10 mouse cellular contexts compared by ENCODE assay signal in genomic region chr1:135770896-135771572, GRCm38 (mm10). TPM values are rescaled to one million over a fixed set of nuclear protein-coding genes. Genes with fewer than 3 reads are reported as not detected.
DNase-seq lines count a peak whose midpoint lies in the region; ATAC-seq and TF ChIP-seq lines count a peak whose summit lies in the region.
"Had no signal": no experiment of that assay in that cellular context is flagged by ENCODE, and none has a peak within 500 bp of the region (broad histone marks: within the 10 kb centered on the region; RNA-seq: fewer than 3 reads in every experiment).

No protein-coding gene starts in this region.

- peaks cover 18% of the 10 kb centered on the region for H3K36me3 ChIP-seq in embryonic facial prominence, embryonic 12.5 days
- H3K36me3 ChIP-seq in embryonic facial prominence, embryonic 10.5 days (replicated peaks): peaks cover 19% of the 10 kb centered on the region
- no peaks in the 10 kb centered on the region for H3K36me3 ChIP-seq in lung, postnatal 0 days (ENCODE audit: insufficient read depth, low read length)
- no peaks in the 10 kb centered on the region; the same call in 1 of the 2 replicates for H3K36me3 ChIP-seq in forebrain, embryonic 11.5 days (ENCODE audit: control insufficient read depth, insufficient read depth, low read length)

- TF ChIP-seq EP300 in lung, postnatal 0 days (IDR thresholded peaks at IDR 0.05): no peak; the same call in 1 of the 2 replicates

- H3K4me1 ChIP-seq in embryonic facial prominence, embryonic 12.5 days: peaks cover 12% of the 10 kb centered on the region
- H3K4me1 ChIP-seq in embryonic facial prominence, embryonic 10.5 days: peaks cover 53% of the 10 kb centered on the region
- peaks cover 7% of the 10 kb centered on the region; the same call in 1 of the 2 replicates for H3K4me1 ChIP-seq in lung, postnatal 0 days (ENCODE audit: insufficient read depth, low read depth, low read length)
- peaks cover 4% of the 10 kb centered on the region; the same call in 1 of the 2 replicates for H3K4me1 ChIP-seq in forebrain, embryonic 11.5 days (replicated peaks; ENCODE audit: control insufficient read depth, insufficient read depth, low read length)

- no peak for ATAC-seq in embryonic facial prominence, embryonic 12.5 days (ENCODE audit: insufficient number of reproducible peaks, insufficient read depth, low FRiP score, low TSS enrichment)
- ATAC-seq in lung, postnatal 0 days: peak; percentile 78
- no peak for ATAC-seq in forebrain, embryonic 11.5 days (replicated peaks; ENCODE audit: low FRiP score)

- no peaks in the 10 kb centered on the region for H3K27me3 ChIP-seq in embryonic facial prominence, embryonic 12.5 days
- peaks cover 31% of the 10 kb centered on the region for H3K27me3 ChIP-seq in embryonic facial prominence, embryonic 10.5 days (replicated peaks; ENCODE audit: low read depth, poor library complexity, severe bottlenecking)
- H3K27me3 ChIP-seq in lung, postnatal 0 days (replicated peaks; ENCODE audit: insufficient read depth, low read length): no peaks in the 10 kb centered on the region
- H3K27me3 ChIP-seq in forebrain, embryonic 11.5 days (ENCODE audit: control insufficient read depth, insufficient read depth, low read length): no peaks in the 10 kb centered on the region

- 0 out of 2 replicates have a peak overlapping the region, but pooled peaks have one; percentile 5 for H3K27ac ChIP-seq in embryonic facial prominence, embryonic 12.5 days
- H3K27ac ChIP-seq in embryonic facial prominence, embryonic 10.5 days (replicated peaks): no peak overlapping the region
- no peak overlapping the region for H3K27ac ChIP-seq in lung, postnatal 0 days (ENCODE audit: low read length)
- H3K27ac ChIP-seq in forebrain, embryonic 11.5 days (ENCODE audit: low read depth, low read length): no peak overlapping the region
- H3K27ac ChIP-seq: liver, embryonic 14.5 days had no signal

- H3K4me2 ChIP-seq in embryonic facial prominence, embryonic 12.5 days (replicated peaks): no peak overlapping the region
- H3K4me2 ChIP-seq in lung, postnatal 0 days (replicated peaks; ENCODE audit: low read depth, low read length): no peak overlapping the region
- H3K4me2 ChIP-seq in forebrain, embryonic 11.5 days (ENCODE audit: low read depth, low read length, severe bottlenecking): no peak overlapping the region

- H3K9ac ChIP-seq in embryonic facial prominence, embryonic 12.5 days: no peak overlapping the region
- no peak overlapping the region for H3K9ac ChIP-seq in lung, postnatal 0 days (replicated peaks; ENCODE audit: low read depth)
- H3K9ac ChIP-seq in forebrain, embryonic 11.5 days (ENCODE audit: low read length): no peak overlapping the region
- H3K9ac ChIP-seq: liver, embryonic 14.5 days had no signal

- TF ChIP-seq CTCF in lung, postnatal 0 days (IDR thresholded peaks at IDR 0.05): no peak

- no peak overlapping the region for H3K4me3 ChIP-seq in embryonic facial prominence, embryonic 12.5 days
- H3K4me3 ChIP-seq in embryonic facial prominence, embryonic 10.5 days: no peak overlapping the region
- H3K4me3 ChIP-seq in lung, postnatal 0 days (ENCODE audit: low read depth, low read length): no peak overlapping the region
- H3K4me3 ChIP-seq in forebrain, embryonic 11.5 days (ENCODE audit: low read depth, low read length): no peak overlapping the region

- no peak for DNase-seq in embryonic facial prominence, embryonic 10.5 days (ENCODE audit: low spot score)
- DNase-seq in adrenal gland, adult 8-10 months: peak; percentile 45
- peak; percentile 64 to 72 for DNase-seq in heart, adult 9 months (ENCODE audit: low spot score in 2 of 2)
- peak; percentile 75 for DNase-seq in lung, postnatal 0 days (ENCODE audit: low spot score)
- no peak for DNase-seq in right cerebral cortex, postnatal 25 days
- DNase-seq in forebrain, embryonic 11.5 days (ENCODE audit: low spot score): no peak
- DNase-seq in right cerebral cortex, postnatal 10 days (ENCODE audit: low spot score in 2 of 2): no peak
- DNase-seq: cerebellum, adult 9-10 months had no signal

- H3K9me3 ChIP-seq in embryonic facial prominence, embryonic 12.5 days: no peaks in the 10 kb centered on the region
- H3K9me3 ChIP-seq in embryonic facial prominence, embryonic 10.5 days: no peaks in the 10 kb centered on the region
- H3K9me3 ChIP-seq in lung, postnatal 0 days (ENCODE audit: low read length): no peaks in the 10 kb centered on the region
- no peaks in the 10 kb centered on the region for H3K9me3 ChIP-seq in forebrain, embryonic 11.5 days (ENCODE audit: control insufficient read depth, low read length)

- WGBS in embryonic facial prominence, embryonic 12.5 days: 69% methylated on average over 12 of the region's 12 CpGs
- WGBS in embryonic facial prominence, embryonic 10.5 days: 72% methylated on average over 12 of the region's 12 CpGs
- 45% methylated on average over 12 of the region's 12 CpGs for WGBS in lung, postnatal 0 days
- 77% methylated on average over 12 of the region's 12 CpGs for WGBS in forebrain, embryonic 11.5 days

RNA-seq across cellular contexts. Expression of gene Phlda3, which starts 5.1 kb away (rescaled TPM):
- polyA plus RNA-seq in embryonic facial prominence, embryonic 12.5 days (2016; fragmentation: Nextera tagmentation; extraction: Ambion mirVana): 52.8 and 55.0 TPM in 2 replicates
- polyA plus RNA-seq in embryonic facial prominence, embryonic 10.5 days (2016; fragmentation: Nextera tagmentation; extraction: Ambion mirVana): 29.0 and 32.2 TPM in 2 replicates
- total RNA-seq in adrenal gland, adult 8-10 months (2022): 10 to 100 TPM; 33.0 to 80.7 (median 38.4) TPM
- 80.7 and 82.0 TPM in 2 replicates for polyA plus RNA-seq in lung, postnatal 0 days (2015; fragmentation: Nextera tagmentation; extraction: Ambion mirVana)
- 21.5 and 24.2 TPM in 2 replicates for polyA plus RNA-seq in forebrain, embryonic 11.5 days (2014; fragmentation: Nextera tagmentation; extraction: Ambion mirVana)

RNA-seq across cellular contexts. Expression of gene Tnni1, which starts 8.2 kb away (rescaled TPM):
- polyA plus RNA-seq in embryonic facial prominence, embryonic 12.5 days (2016; fragmentation: Nextera tagmentation; extraction: Ambion mirVana): 48.6 and 66.8 TPM in 2 replicates
- polyA plus RNA-seq in embryonic facial prominence, embryonic 10.5 days (2016; fragmentation: Nextera tagmentation; extraction: Ambion mirVana): 5.5 and 7.9 TPM in 2 replicates
- total RNA-seq in adrenal gland, adult 8-10 months (2022): under 1 TPM in 1 of 4 experiments, not detected in 3; 0.35 TPM
- 26.1 and 31.2 TPM in 2 replicates for polyA plus RNA-seq in lung, postnatal 0 days (2015; fragmentation: Nextera tagmentation; extraction: Ambion mirVana)
- polyA plus RNA-seq in forebrain, embryonic 11.5 days (2014; fragmentation: Nextera tagmentation; extraction: Ambion mirVana): 0.65 and 1.1 TPM in 2 replicates

RNA-seq across cellular contexts. Expression of gene Lad1, which starts 47.4 kb away (rescaled TPM):
- polyA plus RNA-seq in embryonic facial prominence, embryonic 12.5 days (2016; fragmentation: Nextera tagmentation; extraction: Ambion mirVana): 6.6 TPM in 2 replicates
- 7.5 TPM in 2 replicates for polyA plus RNA-seq in embryonic facial prominence, embryonic 10.5 days (2016; fragmentation: Nextera tagmentation; extraction: Ambion mirVana)
- under 1 TPM; 0.08 to 0.23 (median 0.18) TPM for total RNA-seq in adrenal gland, adult 8-10 months (2022)
- polyA plus RNA-seq in lung, postnatal 0 days (2015; fragmentation: Nextera tagmentation; extraction: Ambion mirVana): 4.4 and 6.0 TPM in 2 replicates
- 0.47 and 0.65 TPM in 2 replicates for polyA plus RNA-seq in forebrain, embryonic 11.5 days (2014; fragmentation: Nextera tagmentation; extraction: Ambion mirVana)

RNA-seq across cellular contexts. Expression of gene Csrp1, which starts 51.2 kb away (rescaled TPM):
- 75.1 and 78.9 TPM in 2 replicates for polyA plus RNA-seq in embryonic facial prominence, embryonic 12.5 days (2016; fragmentation: Nextera tagmentation; extraction: Ambion mirVana)
- polyA plus RNA-seq in embryonic facial prominence, embryonic 10.5 days (2016; fragmentation: Nextera tagmentation; extraction: Ambion mirVana): 47.4 and 51.9 TPM in 2 replicates
- total RNA-seq in adrenal gland, adult 8-10 months (2022): 100 to 1,000 TPM in 1 of 4 experiments, 10 to 100 TPM in 3; 92.3 to 122 (median 99.0) TPM
- 449 and 545 TPM in 2 replicates for polyA plus RNA-seq in lung, postnatal 0 days (2015; fragmentation: Nextera tagmentation; extraction: Ambion mirVana)
- polyA plus RNA-seq in forebrain, embryonic 11.5 days (2014; fragmentation: Nextera tagmentation; extraction: Ambion mirVana): 37.1 and 39.1 TPM in 2 replicates

Comparison
In these comparisons a context has a peak if more than half of its experiments do, and no peak if none do; other contexts are left out.
1. DNase-seq: peak in adrenal gland, adult 8-10 months (single experiment), heart, adult 9 months (2 of 2) and lung, postnatal 0 days (single experiment); none in embryonic facial prominence, embryonic 10.5 days (single experiment), right cerebral cortex, postnatal 25 days (single experiment), forebrain, embryonic 11.5 days (single experiment) and right cerebral cortex, postnatal 10 days (0 of 2).